Mouse (Mus musculus) midbrain, embryonic 12.5 days (tissue): ENCODE results near the gene Vmn2r89. TPM values are rescaled to one million over a fixed set of nuclear protein-coding genes. Genes with fewer than 3 reads are reported as not detected.

ENCODE experiments used
- ATAC-seq: fragments of 200-750 bp; cut with Nextera tagmentation; 2 replicates; pipeline ENCODE4 v1.8.0; 2017; ENCODE audit warnings: low read depth, moderate TSS enrichment, moderate library complexity; ENCODE audit not compliant: low FRiP score
- H3K27ac ChIP-seq: fragments of 300-500 bp; sonication (generic); replicated peaks from 2 replicates; pipeline ENCODE4 v1.5.1; 2016; ENCODE audit warnings: mild to moderate bottlenecking
- H3K27me3 ChIP-seq: fragments of 300-500 bp; sonication (generic); 2 replicates; pipeline ENCODE4 v1.6.1; 2016; ENCODE audit warnings: mild to moderate bottlenecking
- H3K36me3 ChIP-seq: fragments of 300-500 bp; sonication (generic); 2 replicates; pipeline ENCODE4 v1.6.1; 2016
- H3K4me1 ChIP-seq: fragments of 300-500 bp; sonication (generic); 2 replicates; pipeline ENCODE4 v1.6.1; 2016
- H3K4me2 ChIP-seq: fragments of 300-500 bp; sonication (generic); replicated peaks from 2 replicates; pipeline ENCODE4 v1.6.1; 2016; ENCODE audit warnings: mild to moderate bottlenecking, moderate library complexity
- H3K4me3 ChIP-seq: fragments of 300-500 bp; sonication (generic); 2 replicates; pipeline ENCODE4 v1.5.1; 2016; ENCODE audit warnings: mild to moderate bottlenecking
- H3K9ac ChIP-seq: fragments of 300-500 bp; sonication (generic); replicated peaks from 2 replicates; pipeline ENCODE4 v1.6.1; 2016; ENCODE audit warnings: mild to moderate bottlenecking, moderate library complexity
- H3K9me3 ChIP-seq: fragments of 300-500 bp; sonication (generic); 2 replicates; pipeline ENCODE4 v1.6.1; 2016; ENCODE audit warnings: mild to moderate bottlenecking
- WGBS: fragments of 180-500 bp; shearing (Covaris S2); methylation state at CpG from one replicate; pipeline ENCODE4 v1.1.7; 2016; 5-methylcytosine and 5-hydroxymethylcytosine counted together
- polyA plus RNA-seq: library from polyadenylated mRNA; unstranded; fragments of >200 nt; fragmentation: Nextera tagmentation; extraction: Ambion mirVana; gene quantifications from 2 replicates; pipeline ENCODE4 v1.2.1, GENCODE M21; 2016

Gene Vmn2r89
- polyA plus RNA-seq, 1 experiment from 2014 or later: not detected

- no peaks in the 10 kb centered on the region for H3K9me3 ChIP-seq
- H3K4me2 ChIP-seq: no peak overlapping the region
- no peak for ATAC-seq
- H3K36me3 ChIP-seq: no peaks in the 10 kb centered on the region
- 64% methylated on average over 1 of the region's 1 CpGs for WGBS
- H3K4me3 ChIP-seq: no peak overlapping the region
- no peak overlapping the region for H3K9ac ChIP-seq
- H3K27me3 ChIP-seq: no peaks in the 10 kb centered on the region
- no peak overlapping the region for H3K27ac ChIP-seq
- H3K4me1 ChIP-seq: no peaks in the 10 kb centered on the region
These were observed 34.5 kb downstream of the Vmn2r89 start for GRCm38 (mm10) chr14:51486111-51486510.

- no peaks in the 10 kb centered on the region for H3K9me3 ChIP-seq
- no peak overlapping the region for H3K9ac ChIP-seq
These were observed 44.1 kb downstream of the Vmn2r89 start for GRCm38 (mm10) chr14:51495781-51496180.

DNA sequence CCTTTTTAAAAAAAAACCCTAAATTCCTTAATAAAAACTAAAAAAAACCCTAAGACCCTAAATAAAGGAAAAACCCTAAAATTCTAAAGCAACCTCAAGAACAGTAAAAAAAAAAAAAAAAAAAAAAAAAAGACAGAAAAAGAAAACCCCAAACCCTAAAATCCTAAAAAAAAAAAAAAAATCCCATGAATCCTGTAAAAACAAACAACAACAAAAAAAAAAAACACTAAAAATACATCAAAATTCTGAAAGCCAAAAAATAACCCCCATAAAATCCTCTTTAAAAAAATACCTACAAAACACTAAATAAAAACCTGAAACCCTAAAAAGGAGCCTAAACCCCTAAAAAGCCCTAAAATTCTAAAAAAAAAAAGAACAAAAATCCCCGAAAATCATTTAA is 45.3 kb downstream of the Vmn2r89 start:
- H3K36me3 ChIP-seq: no peaks in the 10 kb centered on the region
- no peaks in the 10 kb centered on the region for H3K4me1 ChIP-seq
- no peaks in the 10 kb centered on the region for H3K9me3 ChIP-seq
- 92% methylated on average over 1 of the region's 1 CpGs for WGBS
- H3K4me2 ChIP-seq: no peak overlapping the region
- no peak overlapping the region for H3K9ac ChIP-seq
- no peaks in the 10 kb centered on the region for H3K27me3 ChIP-seq
- ATAC-seq: no peak
- H3K4me3 ChIP-seq: no peak overlapping the region
- H3K27ac ChIP-seq: no peak overlapping the region

More at GRCm38 (mm10) chr14:51495781-51496180, 44.1 kb downstream of the Vmn2r89 start:
- Histone ChIP-seq H3K27me3 (no peaks in the 10 kb centered on the region), H3K4me3 (no peak overlapping the region), H3K4me2 (no peak overlapping the region), H3K27ac (no peak overlapping the region), H3K4me1 (no peaks in the 10 kb centered on the region), H3K36me3 (no peaks in the 10 kb centered on the region)
- ATAC-seq: no peak
- WGBS: 89% methylated on average over 2 of the region's 2 CpGs

- no peak overlapping the region for H3K9ac ChIP-seq
- H3K9me3 ChIP-seq: no peaks in the 10 kb centered on the region
- H3K27me3 ChIP-seq: no peaks in the 10 kb centered on the region
- no peak overlapping the region for H3K4me3 ChIP-seq
- H3K4me1 ChIP-seq: no peaks in the 10 kb centered on the region
- no peaks in the 10 kb centered on the region for H3K36me3 ChIP-seq
- no peak for ATAC-seq
- H3K4me2 ChIP-seq: no peak overlapping the region
- H3K27ac ChIP-seq: no peak overlapping the region
- WGBS: 91% methylated on average over 2 of the region's 2 CpGs
These were observed 46.3 kb downstream of the Vmn2r89 start for GRCm38 (mm10) chr14:51497958-51498357.

GRCm38 (mm10) chr14:51499707-51500275 is 48.1 kb downstream of the Vmn2r89 start:
- no peak overlapping the region for H3K4me3 ChIP-seq
- H3K4me1 ChIP-seq: no peaks in the 10 kb centered on the region
- WGBS: 81% methylated on average over 2 of the region's 2 CpGs
- no peak overlapping the region for H3K9ac ChIP-seq
- no peak overlapping the region for H3K4me2 ChIP-seq
- no peaks in the 10 kb centered on the region for H3K27me3 ChIP-seq
- H3K36me3 ChIP-seq: no peaks in the 10 kb centered on the region
- no peak overlapping the region for H3K27ac ChIP-seq
- H3K9me3 ChIP-seq: no peaks in the 10 kb centered on the region
- no peak for ATAC-seq

DNA sequence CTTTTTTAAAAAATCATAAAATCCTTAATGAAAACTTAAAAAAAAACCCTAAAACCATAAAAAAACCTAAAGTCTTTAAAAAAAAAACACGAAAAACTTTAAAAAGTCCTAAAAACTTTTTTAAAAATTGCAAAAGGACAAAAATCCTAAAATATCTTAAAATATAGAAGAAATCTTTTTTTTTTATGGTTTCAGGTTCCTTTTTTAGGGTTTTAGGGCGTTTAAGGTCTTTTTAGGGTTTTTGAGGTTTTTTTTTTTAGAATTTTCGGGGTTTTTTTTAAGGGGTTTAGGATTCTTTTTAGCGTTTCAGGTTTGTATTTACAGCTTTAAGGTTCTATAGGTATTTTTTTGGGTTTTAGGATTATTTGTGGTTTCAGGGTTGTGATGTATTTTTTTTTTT is 48.8 kb downstream of the Vmn2r89 start:
- Histone ChIP-seq H3K27me3 (no peaks in the 10 kb centered on the region), H3K9ac (no peak overlapping the region), H3K27ac (no peak overlapping the region), H3K9me3 (no peaks in the 10 kb centered on the region), H3K4me3 (no peak overlapping the region), H3K4me2 (no peak overlapping the region), H3K4me1 (no peaks in the 10 kb centered on the region), H3K36me3 (no peaks in the 10 kb centered on the region)
- ATAC-seq: no peak
- 93% methylated on average over 4 of the region's 4 CpGs for WGBS

DNA sequence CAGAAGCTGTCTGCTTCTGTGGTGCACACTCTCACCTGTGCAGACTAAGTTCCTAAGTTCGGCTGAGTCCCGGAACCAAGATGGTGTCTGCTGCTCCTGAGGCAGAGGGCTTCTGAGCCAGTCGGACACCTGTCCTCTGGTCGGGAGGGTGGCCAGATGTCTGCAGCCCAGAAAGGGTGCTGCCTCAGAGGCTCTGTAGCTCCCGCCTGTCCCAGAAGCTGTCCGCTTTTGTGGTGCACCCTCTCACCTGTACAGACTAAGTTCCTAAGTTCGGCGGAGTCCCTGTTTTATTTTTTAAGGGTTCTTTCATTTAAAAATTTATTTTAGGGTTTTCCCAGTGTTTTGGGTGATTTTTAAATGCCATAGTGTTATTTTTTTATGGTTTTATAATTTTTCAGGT is 55.8 kb downstream of the Vmn2r89 start:
- WGBS: 96% methylated on average over 8 of the region's 8 CpGs
- H3K27ac ChIP-seq: no peak overlapping the region

More for the DNA sequence above, 55.8 kb downstream of the Vmn2r89 start:
- Histone ChIP-seq H3K9ac (no peak overlapping the region), H3K36me3 (no peaks in the 10 kb centered on the region), H3K9me3 (no peaks in the 10 kb centered on the region), H3K4me3 (no peak overlapping the region), H3K4me1 (no peaks in the 10 kb centered on the region), H3K4me2 (no peak overlapping the region), H3K27me3 (no peaks in the 10 kb centered on the region)
- no peak for ATAC-seq

Other genes starting within 250 kb of the Vmn2r89 start
- not detected in 2 replicates for gene Ear14, start 248.5 kb upstream of the Vmn2r89 start, polyA plus RNA-seq
- not detected in 2 replicates for gene Rnase2a, start 195.7 kb upstream of the Vmn2r89 start, polyA plus RNA-seq
- gene Gm7247, start 90.1 kb upstream of the Vmn2r89 start, polyA plus RNA-seq: not detected in 2 replicates
- not detected in 2 replicates for gene Vmn2r88, start 41.0 kb upstream of the Vmn2r89 start, polyA plus RNA-seq
- gene Gm5622, start 100.9 kb downstream of the Vmn2r89 start, polyA plus RNA-seq: not detected in 2 replicates
- not detected in 2 replicates for gene Gm17175, start 122.2 kb downstream of the Vmn2r89 start, polyA plus RNA-seq
- gene Gm17174, start 140.3 kb downstream of the Vmn2r89 start, polyA plus RNA-seq: not detected in 2 replicates
- gene Gm17078, start 159.5 kb downstream of the Vmn2r89 start, polyA plus RNA-seq: not detected in 2 replicates
- not detected in 2 replicates for gene Gm4181, start 183.8 kb downstream of the Vmn2r89 start, polyA plus RNA-seq
- gene Gm17079, start 243.6 kb downstream of the Vmn2r89 start, polyA plus RNA-seq: not detected in 2 replicates